Mouse (Mus musculus): ENCODE results near the gene Fuom.
A peak's percentile ranks its signal among the peaks of the same experiment; 100 is the strongest.

Fuom gene

GRCm38 (mm10) chr7:140101498-140101897 is 743 bp downstream of the Fuom start:
- no peak for DNase-seq (ENCODE audit: low spot score)

- no peak for DNase-seq (ENCODE audit: low spot score)
These were observed 3.8 kb downstream of the Fuom start for GRCm38 (mm10) chr7:140098466-140098865.

GRCm38 (mm10) chr7:140096055-140096454 is 6.2 kb downstream of the Fuom start:
- DNase-seq (ENCODE audit: low spot score) = no peak

GRCm38 (mm10) chr7:140095556-140095955 is 6.7 kb downstream of the Fuom start:
- no peak for DNase-seq (ENCODE audit: low spot score)

- peak; percentile 69 for DNase-seq (ENCODE audit: low spot score)
These were observed 7.3 kb downstream of the Fuom start for GRCm38 (mm10) chr7:140094954-140095353.

GRCm38 (mm10) chr7:140092924-140093528 is 9.2 kb downstream of the Fuom start, which contains the start of gene Prap1:
Gene Prap1 (plus strand): TSS chr7:140093395.
- no peak for DNase-seq (ENCODE audit: low spot score)

GRCm38 (mm10) chr7:140090601-140091000 is 11.6 kb downstream of the Fuom start:
- peak; percentile 27 for DNase-seq (ENCODE audit: low spot score)

- no peak for DNase-seq (ENCODE audit: low spot score)
These were observed 20.0 kb downstream of the Fuom start, which contains the start of gene Caly for GRCm38 (mm10) chr7:140082242-140082678. Gene Caly (minus strand): TSS chr7:140082548.

GRCm38 (mm10) chr7:140081408-140082241 is 20.6 kb downstream of the Fuom start:
- no peak for DNase-seq (ENCODE audit: low spot score)

- DNase-seq (ENCODE audit: low spot score) = peak; percentile 71
These were observed 21.6 kb downstream of the Fuom start for GRCm38 (mm10) chr7:140080503-140081156.

GRCm38 (mm10) chr7:140078711-140079110 is 23.5 kb downstream of the Fuom start:
- peak; percentile 71 for DNase-seq (ENCODE audit: low spot score)

GRCm38 (mm10) chr7:140077698-140078097 is 24.5 kb downstream of the Fuom start:
- DNase-seq (ENCODE audit: low spot score) = no peak

GRCm38 (mm10) chr7:140070042-140070711 is 32.1 kb downstream of the Fuom start:
- no peak for DNase-seq (ENCODE audit: low spot score)

- no peak for DNase-seq (ENCODE audit: low spot score)
These were observed 34.8 kb downstream of the Fuom start for GRCm38 (mm10) chr7:140067397-140067796.

- DNase-seq (ENCODE audit: low spot score) = peak; percentile 75
These were observed 39.1 kb downstream of the Fuom start for GRCm38 (mm10) chr7:140063092-140063491.

GRCm38 (mm10) chr7:140062307-140062706 is 39.9 kb downstream of the Fuom start:
- DNase-seq (ENCODE audit: low spot score) = peak; percentile 37

- DNase-seq (ENCODE audit: low spot score) = no peak
These were observed 40.5 kb downstream of the Fuom start for GRCm38 (mm10) chr7:140061832-140062130.

GRCm38 (mm10) chr7:140060936-140061831 is 41.1 kb downstream of the Fuom start:
- DNase-seq (ENCODE audit: low spot score) = peak; percentile 70

- DNase-seq (ENCODE audit: low spot score) = no peak
These were observed 42.6 kb downstream of the Fuom start for GRCm38 (mm10) chr7:140059601-140060000.

- no peak for DNase-seq (ENCODE audit: low spot score)
These were observed 43.7 kb downstream of the Fuom start for GRCm38 (mm10) chr7:140058528-140058927.
